Mouse (Mus musculus): ENCODE data around the gene Gpc6.

DNA sequence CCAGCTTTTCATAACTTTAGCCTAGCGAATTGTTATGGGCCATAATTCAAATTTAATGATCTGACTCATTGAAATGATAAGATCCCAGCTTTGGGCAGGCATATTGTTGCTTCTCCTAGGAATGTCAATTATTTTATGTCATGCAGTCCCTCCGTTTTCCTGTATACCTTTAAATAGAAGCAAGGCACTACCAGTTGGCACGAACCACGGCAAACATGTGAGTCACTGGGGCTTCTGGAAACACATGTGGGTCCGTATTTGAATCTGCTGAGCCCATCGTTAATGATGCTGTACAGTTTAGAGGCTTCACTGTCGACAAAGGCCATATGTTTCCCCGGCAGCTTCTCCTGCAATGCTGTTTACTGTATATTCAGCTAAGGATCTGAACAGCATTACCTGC is 594.5 kb downstream of the Gpc6 start:
- no peak for TF ChIP-seq CTCF (conservative IDR thresholded peaks at IDR 0.05 in 1 of 2, IDR thresholded peaks at IDR 0.05 in 1 of 2; ENCODE audit: low read depth in 2 of 2, low read length in 2 of 2)
- no peak for TF ChIP-seq POLR2A (IDR thresholded peaks at IDR 0.05; ENCODE audit: low read depth, low read length)
- TF ChIP-seq GABPA (IDR thresholded peaks at IDR 0.05; ENCODE audit: insufficient replicate concordance, low read depth, low read length): no peak
- TF ChIP-seq JUN (IDR thresholded peaks at IDR 0.05; ENCODE audit: insufficient read depth, low read depth, low read length): no peak

Measured in CH12.LX (cell line).